Comparison of ENCODE assay signal across 8 mouse cellular contexts in genomic region chr4:133039116-133039819, GRCm38 (mm10). TPM values are rescaled to one million over a fixed set of nuclear protein-coding genes. Genes with fewer than 3 reads are reported as not detected.
DNase-seq lines count a peak whose midpoint lies in the region; ATAC-seq and TF ChIP-seq lines count a peak whose summit lies in the region.

No protein-coding gene starts in this region.

- peak overlapping the region; percentile 90 for H3ac ChIP-seq in C2C12 (ENCODE audit: control insufficient read depth, insufficient read length, low read depth)

- peak overlapping the region; percentile 35; the same call in 1 of the 2 replicates for H3K27ac ChIP-seq in forebrain, postnatal 0 days (ENCODE audit: low read depth, low read length)
- H3K27ac ChIP-seq in intestine, postnatal 0 days (ENCODE audit: low read depth, low read length): peak overlapping the region; percentile 62

- H3K36me3 ChIP-seq in C2C12 (ENCODE audit: control insufficient read depth, insufficient read depth): no peaks in the 10 kb centered on the region
- no peaks in the 10 kb centered on the region for H3K36me3 ChIP-seq in forebrain, postnatal 0 days (ENCODE audit: insufficient read depth)
- H3K36me3 ChIP-seq in intestine, postnatal 0 days (ENCODE audit: control insufficient read depth, insufficient read depth): peaks cover 8% of the 10 kb centered on the region

- H3K4me2 ChIP-seq in forebrain, postnatal 0 days (ENCODE audit: low read depth): peak overlapping the region; percentile 99
- H3K4me2 ChIP-seq in intestine, postnatal 0 days (replicated peaks; ENCODE audit: low read depth): peak overlapping the region; percentile 99

- H3K79me3 ChIP-seq in C2C12 (ENCODE audit: low read depth): peaks cover 47% of the 10 kb centered on the region

- 5% methylated on average over 52 of the region's 77 CpGs for WGBS in forebrain, postnatal 0 days
- WGBS in intestine, postnatal 0 days: 10% methylated on average over 64 of the region's 77 CpGs

- DNase-seq in Muller cell, postnatal 12 days (ENCODE audit: inconsistent ontology term): peak; percentile 73
- DNase-seq in forebrain, postnatal 0 days: no peak
- peak; percentile 65 to 77 for DNase-seq in lung, postnatal 4 days
- DNase-seq in thymus, postnatal 4 days: peak; percentile 65
- DNase-seq in urinary bladder, adult 18-20 months (ENCODE audit: low spot score in 2 of 2): no peak
- no peak for DNase-seq in layer of hippocampus, postnatal 14 days (ENCODE audit: low spot score in 2 of 2)

- H3K27me3 ChIP-seq in C2C12 (ENCODE audit: control insufficient read depth, insufficient read depth, insufficient read length): no peaks in the 10 kb centered on the region
- no peaks in the 10 kb centered on the region for H3K27me3 ChIP-seq in forebrain, postnatal 0 days (ENCODE audit: insufficient read depth, low read length)
- H3K27me3 ChIP-seq in intestine, postnatal 0 days (replicated peaks; ENCODE audit: control insufficient read depth, insufficient read depth, low read length): no peaks in the 10 kb centered on the region

- H3K9me3 ChIP-seq in forebrain, postnatal 0 days (ENCODE audit: low read length): no peaks in the 10 kb centered on the region
- no peaks in the 10 kb centered on the region for H3K9me3 ChIP-seq in intestine, postnatal 0 days (ENCODE audit: control insufficient read depth)

- no peak for TF ChIP-seq CTCF in C2C12 (IDR thresholded peaks at IDR 0.05; ENCODE audit: control insufficient read depth, insufficient read depth, insufficient read length)
- no peak for TF ChIP-seq CTCF in forebrain, postnatal 0 days (IDR thresholded peaks at IDR 0.05; ENCODE audit: low read depth)
- no peak for TF ChIP-seq CTCF in intestine, postnatal 0 days (IDR thresholded peaks at IDR 0.05; ENCODE audit: low read depth)

- ATAC-seq in forebrain, postnatal 0 days: no peak
- no peak for ATAC-seq in intestine, postnatal 0 days

- H3K4me1 ChIP-seq in forebrain, postnatal 0 days (ENCODE audit: insufficient read depth): peaks cover 31% of the 10 kb centered on the region
- H3K4me1 ChIP-seq in intestine, postnatal 0 days (replicated peaks; ENCODE audit: control insufficient read depth, insufficient read depth, low read length): 0 out of 2 replicates have a peak, but pooled peaks cover 4% of the 10 kb centered on the region

- H3K9ac ChIP-seq in forebrain, postnatal 0 days: peak overlapping the region; percentile 60
- H3K9ac ChIP-seq in intestine, postnatal 0 days (ENCODE audit: low read depth, low read length): peak overlapping the region; percentile 60

- no peak overlapping the region for H3K4me3 ChIP-seq in C2C12 (ENCODE audit: insufficient read depth, poor library complexity, severe bottlenecking)
- peak overlapping the region; percentile 48 for H3K4me3 ChIP-seq in forebrain, postnatal 0 days (ENCODE audit: low read depth, low read length)
- peak overlapping the region; percentile 63 for H3K4me3 ChIP-seq in intestine, postnatal 0 days (ENCODE audit: low read depth, low read length)

- H3K79me2 ChIP-seq in C2C12 (ENCODE audit: control insufficient read depth, insufficient read depth): peaks cover 91% of the 10 kb centered on the region

TF ChIP-seq in C2C12, 6 proteins besides CTCF, POLR2A, EP300 and RAD21:
- TF ChIP-seq USF1 (IDR thresholded peaks at IDR 0.05; ENCODE audit: low read depth) (no peak), MYOD1 (IDR thresholded peaks at IDR 0.05; ENCODE audit: control insufficient read depth, insufficient read length, low read depth) (no peak), MYOG (IDR thresholded peaks at IDR 0.05; ENCODE audit: control insufficient read depth, extremely low read depth, insufficient read length) (no peak), FOSL1 (IDR thresholded peaks at IDR 0.05; ENCODE audit: insufficient read depth, low read length, poor library complexity, severe bottlenecking) (no peak), MAX (IDR thresholded peaks at IDR 0.05) (no peak)

RNA-seq across cellular contexts. Expression of gene Ahdc1, which starts 28.2 kb away (rescaled TPM):
- 27.9 TPM for polyA plus RNA-seq in C2C12 (2012; fragmentation: generic; extraction: Trizol)
- 56.7 and 82.4 TPM in 2 replicates for total RNA-seq in forebrain, postnatal 0 days (2014; rRNA removed)
- 7.6 and 8.4 TPM in 2 replicates for polyA plus RNA-seq in forebrain, postnatal 0 days (2015; fragmentation: Nextera tagmentation; extraction: Ambion mirVana)
- 2.4 and 3.1 TPM in 2 replicates for polyA plus RNA-seq in intestine, postnatal 0 days (2015; fragmentation: Nextera tagmentation; extraction: Ambion mirVana)
- 10 to 100 TPM; 88.6 to 96.3 TPM for total RNA-seq in layer of hippocampus, postnatal 14 days (2021)

Comparison
In these comparisons a context has a peak if more than half of its experiments do, and no peak if none do; other contexts are left out.
1. DNase-seq: peak in Muller cell, postnatal 12 days (single experiment), lung, postnatal 4 days (2 of 2) and thymus, postnatal 4 days (single experiment); none in forebrain, postnatal 0 days (single experiment), urinary bladder, adult 18-20 months (0 of 2) and layer of hippocampus, postnatal 14 days (0 of 2).